Mouse (Mus musculus): Measurements from ENCODE around the gene Cfap299. TPM values are rescaled to one million over a fixed set of nuclear protein-coding genes. Genes with fewer than 3 reads are reported as not detected.

Cfap299 gene
- total and polyA plus RNA-seq, 3 experiments: not detected

DNA sequence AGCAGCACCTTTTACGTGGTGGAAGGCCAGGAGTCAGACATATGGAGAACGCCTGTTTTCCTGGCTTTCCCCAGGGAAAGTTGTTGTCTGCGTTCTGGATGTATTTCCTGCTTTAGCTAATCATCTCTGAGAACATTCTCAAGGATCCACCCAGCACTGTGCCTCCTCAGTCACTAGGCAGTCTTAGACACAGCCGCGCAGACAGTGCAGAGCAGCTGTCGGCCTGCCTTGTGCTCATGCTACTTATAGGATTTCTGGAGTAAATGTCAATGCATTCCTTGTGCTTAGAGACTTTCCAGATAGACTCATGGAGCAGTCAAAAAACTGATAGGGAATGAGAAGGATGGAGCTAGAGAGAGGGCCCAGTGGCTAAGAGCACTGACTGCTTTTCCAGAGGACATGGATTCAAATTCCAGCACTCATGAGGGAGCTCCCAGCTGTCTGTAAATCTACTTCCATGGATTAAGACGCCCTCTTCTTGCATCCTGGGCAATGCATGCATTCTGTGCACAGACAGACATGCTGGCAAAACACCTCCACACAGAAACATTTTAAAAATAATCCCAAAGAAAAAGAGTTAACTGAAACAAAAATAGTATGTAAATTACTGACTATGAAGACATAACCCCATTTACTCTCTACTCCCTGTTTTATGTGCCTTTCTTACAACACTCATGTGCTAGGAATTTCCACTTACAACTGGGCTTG, 193.3 kb downstream of the Cfap299 start:
- Histone ChIP-seq H3K36me3 (replicated peaks in 1 of 2; ENCODE audit: control insufficient read depth in 1 of 2, insufficient read depth in 1 of 2, low read length in 1 of 2) (no peaks in the 10 kb centered on the region), H3K79me2 (replicated peaks; ENCODE audit: control insufficient read depth, extremely low read depth, insufficient read depth, poor library complexity, severe bottlenecking) (no peaks in the 10 kb centered on the region), H3K27ac (ENCODE audit: insufficient read depth, low read depth) (no peak overlapping the region), H3K9ac (ENCODE audit: insufficient read depth, low read depth) (no peak overlapping the region), H3K27me3 (replicated peaks) (no peaks in the 10 kb centered on the region), H3K4me2 (ENCODE audit: insufficient read depth, low read depth, poor library complexity, severe bottlenecking) (no peak overlapping the region), H3K4me3 (replicated peaks in 1 of 3; ENCODE audit: low read depth in 2 of 3, low read length in 2 of 3, poor library complexity in 1 of 3) (no peak overlapping the region), H3K4me1 (ENCODE audit: control insufficient read depth in 1 of 2, insufficient read depth in 2 of 2) (no peaks in the 10 kb centered on the region; a peak in 1 of 4 replicates), H3K9me3 (replicated peaks; ENCODE audit: low read length) (peaks cover 2% of the 10 kb centered on the region)
- no peak for TF ChIP-seq UBTF (IDR thresholded peaks at IDR 0.05; ENCODE audit: low read depth, low read length)
- no peak for TF ChIP-seq MYC (IDR thresholded peaks at IDR 0.05; ENCODE audit: low read depth, low read length)
- TF ChIP-seq SIN3A (IDR thresholded peaks at IDR 0.05; ENCODE audit: low read length): no peak
- no peak for TF ChIP-seq POLR2AphosphoS2 (IDR thresholded peaks at IDR 0.05; ENCODE audit: low read depth, low read length)
- no peak for TF ChIP-seq RAD21 (IDR thresholded peaks at IDR 0.05; ENCODE audit: low read depth, low read length)
- no peak for TF ChIP-seq EP300 (IDR thresholded peaks at IDR 0.05; ENCODE audit: low read length)
- TF ChIP-seq ZC3H11A (IDR thresholded peaks at IDR 0.05; ENCODE audit: low read depth, low read length): no peak
- no peak for TF ChIP-seq GABPA (IDR thresholded peaks at IDR 0.05; ENCODE audit: insufficient replicate concordance, low read depth, low read length)
- TF ChIP-seq ETS1 (conservative IDR thresholded peaks at IDR 0.05; ENCODE audit: low read depth, low read length): no peak
- in situ Hi-C loops (cut with MboI; ENCODE audit: low pct_ligation_motif_present, low pct_unique_long_range_greater_than_20kb, low sequenced_read_pairs): no loop called here
- DNase-seq (ENCODE audit: extremely low read depth): no peak
- dilution Hi-C loops (cut with MboI; ENCODE audit: extremely low pct_ligation_motif_present, extremely low pct_unique_long_range_greater_than_20kb, low sequenced_read_pairs): no loop called here

DNA sequence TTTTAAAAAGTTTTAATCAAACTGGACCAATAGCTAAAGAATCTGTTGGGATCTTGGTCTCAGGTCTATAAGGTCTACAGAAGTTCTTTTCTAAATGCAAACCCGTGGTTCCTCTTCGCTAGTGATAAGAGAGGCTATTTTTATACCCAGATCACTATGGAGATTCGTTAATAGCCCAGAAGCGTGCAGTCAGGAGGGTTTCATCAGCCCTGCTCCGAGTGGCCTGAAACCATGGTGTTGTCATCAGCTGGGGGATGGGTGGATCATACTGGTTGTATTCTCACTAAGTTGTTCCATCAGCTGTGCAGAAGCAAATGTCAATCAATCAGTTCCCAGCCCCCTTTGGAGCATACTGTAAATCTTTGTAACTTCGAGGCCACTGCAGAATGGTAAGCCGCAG, 193.9 kb downstream of the Cfap299 start:
- Histone ChIP-seq H3K36me3 (replicated peaks in 1 of 2; ENCODE audit: control insufficient read depth in 1 of 2, insufficient read depth in 1 of 2, low read length in 1 of 2) (no peaks in the 10 kb centered on the region), H3K9me3 (replicated peaks; ENCODE audit: low read length) (peaks cover 2% of the 10 kb centered on the region), H3K27me3 (replicated peaks) (no peaks in the 10 kb centered on the region), H3K4me3 (replicated peaks in 1 of 3; ENCODE audit: low read depth in 2 of 3, low read length in 2 of 3, poor library complexity in 1 of 3) (no peak overlapping the region), H3K4me1 (ENCODE audit: control insufficient read depth in 1 of 2, insufficient read depth in 2 of 2) (no peaks in the 10 kb centered on the region; a peak in 1 of 4 replicates), H3K9ac (ENCODE audit: insufficient read depth, low read depth) (no peak overlapping the region), H3K79me2 (replicated peaks; ENCODE audit: control insufficient read depth, extremely low read depth, insufficient read depth, poor library complexity, severe bottlenecking) (no peaks in the 10 kb centered on the region), H3K27ac (ENCODE audit: insufficient read depth, low read depth) (no peak overlapping the region), H3K4me2 (ENCODE audit: insufficient read depth, low read depth, poor library complexity, severe bottlenecking) (no peak overlapping the region)
- DNase-seq (ENCODE audit: extremely low read depth): peak; percentile 12
- dilution Hi-C loops (cut with MboI; ENCODE audit: extremely low pct_ligation_motif_present, extremely low pct_unique_long_range_greater_than_20kb, low sequenced_read_pairs) (no loop called here), in situ Hi-C loops (cut with MboI; ENCODE audit: low pct_ligation_motif_present, low pct_unique_long_range_greater_than_20kb, low sequenced_read_pairs) (no loop called here)
- TF ChIP-seq BHLHE40 (IDR thresholded peaks at IDR 0.05; ENCODE audit: low read depth, low read length): 0 out of 2 replicates have a peak, but pooled peaks have one; percentile 25
- TF ChIP-seq PAX5 (IDR thresholded peaks at IDR 0.05; ENCODE audit: low read length): no peak
- TF ChIP-seq ETS1 (conservative IDR thresholded peaks at IDR 0.05; ENCODE audit: low read depth, low read length): peak; percentile 70

DNA sequence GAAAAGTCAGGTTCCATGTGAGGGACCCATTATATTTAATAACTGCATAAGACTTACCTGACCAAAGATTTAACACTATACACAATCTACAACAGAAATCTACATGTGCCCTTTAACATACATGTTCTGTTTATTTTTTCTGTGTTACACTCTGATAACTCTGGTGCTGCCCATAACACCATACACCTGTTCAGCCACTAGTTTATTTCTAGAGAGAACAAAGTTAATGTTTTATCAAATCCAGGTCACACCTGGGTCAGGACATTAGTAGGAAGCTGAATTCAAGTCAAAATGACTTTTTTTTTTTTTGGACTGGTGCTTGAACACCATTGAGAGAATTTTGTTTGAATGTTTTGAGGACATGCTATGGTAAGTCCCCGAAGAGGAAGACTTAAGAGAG, 194.7 kb downstream of the Cfap299 start:
- Histone ChIP-seq H3K9me3 (replicated peaks; ENCODE audit: low read length) (peaks cover 2% of the 10 kb centered on the region), H3K4me2 (ENCODE audit: insufficient read depth, low read depth, poor library complexity, severe bottlenecking) (no peak overlapping the region), H3K27ac (ENCODE audit: insufficient read depth, low read depth) (no peak overlapping the region), H3K36me3 (replicated peaks in 1 of 2; ENCODE audit: control insufficient read depth in 1 of 2, insufficient read depth in 1 of 2, low read length in 1 of 2) (no peaks in the 10 kb centered on the region), H3K4me3 (replicated peaks in 1 of 3; ENCODE audit: low read depth in 2 of 3, low read length in 2 of 3, poor library complexity in 1 of 3) (no peak overlapping the region), H3K27me3 (replicated peaks) (no peaks in the 10 kb centered on the region), H3K4me1 (ENCODE audit: control insufficient read depth in 1 of 2, insufficient read depth in 2 of 2) (no peaks in the 10 kb centered on the region; a peak in 1 of 4 replicates), H3K79me2 (replicated peaks; ENCODE audit: control insufficient read depth, extremely low read depth, insufficient read depth, poor library complexity, severe bottlenecking) (no peaks in the 10 kb centered on the region), H3K9ac (ENCODE audit: insufficient read depth, low read depth) (no peak overlapping the region)
- no peak for TF ChIP-seq TBP (conservative IDR thresholded peaks at IDR 0.05; ENCODE audit: low read depth, low read length)
- no peak for TF ChIP-seq MAZ (IDR thresholded peaks at IDR 0.05; ENCODE audit: low read depth, low read length)
- no peak for TF ChIP-seq POLR2A (IDR thresholded peaks at IDR 0.05; ENCODE audit: low read depth, low read length)
- no peak for DNase-seq (ENCODE audit: extremely low read depth)
- dilution Hi-C loops (cut with MboI; ENCODE audit: extremely low pct_ligation_motif_present, extremely low pct_unique_long_range_greater_than_20kb, low sequenced_read_pairs): no loop called here
- in situ Hi-C loops (cut with MboI; ENCODE audit: low pct_ligation_motif_present, low pct_unique_long_range_greater_than_20kb, low sequenced_read_pairs): no loop called here
